Mouse (Mus musculus): ENCODE measurements at regions not wholly inside any gene's neighbourhood (a gene's known extent, or its start where the extent isn't known, plus 50 kb on each side); places are given as distances from the start of the nearest gene placed in this dataset.

GRCm38 (mm10) chr10:56453578-56454069 is 76.5 kb downstream of the Gja1 start:
- DNase-seq: no peak

- DNase-seq: no peak
These were observed 78.8 kb downstream of the Gja1 start for GRCm38 (mm10) chr10:56455867-56456468.

- peak in 1 of 2 experiments; percentile 33 for DNase-seq
These were observed 91.4 kb downstream of the Gja1 start for GRCm38 (mm10) chr10:56468537-56468936.

GRCm38 (mm10) chr10:56468993-56469712 is 92.0 kb downstream of the Gja1 start:
- DNase-seq: peak; percentile 30 to 49

- DNase-seq: no peak
These were observed 92.8 kb downstream of the Gja1 start for GRCm38 (mm10) chr10:56469895-56470294.

- DNase-seq: no peak
These were observed 97.8 kb downstream of the Gja1 start for GRCm38 (mm10) chr10:56474951-56475350.

- no peak for DNase-seq
These were observed 105.1 kb downstream of the Gja1 start for GRCm38 (mm10) chr10:56482156-56482716.

GRCm38 (mm10) chr10:56484931-56485330 is 107.8 kb downstream of the Gja1 start:
- DNase-seq: no peak

GRCm38 (mm10) chr10:56485746-56486145 is 108.6 kb downstream of the Gja1 start:
- DNase-seq: no peak

- DNase-seq: no peak
These were observed 109.5 kb downstream of the Gja1 start for GRCm38 (mm10) chr10:56486584-56486983.

GRCm38 (mm10) chr10:56493461-56493860 is 116.3 kb downstream of the Gja1 start:
- DNase-seq: no peak

- no peak for DNase-seq
These were observed 118.2 kb downstream of the Gja1 start for GRCm38 (mm10) chr10:56495352-56495751.

GRCm38 (mm10) chr10:56519041-56519440 is 141.9 kb downstream of the Gja1 start:
- DNase-seq: no peak

- no peak for DNase-seq
These were observed 148.7 kb downstream of the Gja1 start for GRCm38 (mm10) chr10:56525791-56526190.

- DNase-seq: no peak
These were observed 160.0 kb downstream of the Gja1 start for GRCm38 (mm10) chr10:56537091-56537490.

- DNase-seq: no peak
These were observed 162.8 kb downstream of the Gja1 start for GRCm38 (mm10) chr10:56539827-56540511.

GRCm38 (mm10) chr10:56542106-56542505 is 165.0 kb downstream of the Gja1 start:
- DNase-seq: no peak

- no peak for DNase-seq
These were observed 168.9 kb downstream of the Gja1 start for GRCm38 (mm10) chr10:56545989-56546388.

GRCm38 (mm10) chr10:56546824-56547223 is 169.7 kb downstream of the Gja1 start:
- no peak for DNase-seq

GRCm38 (mm10) chr10:56547825-56548224 is 170.7 kb downstream of the Gja1 start:
- DNase-seq: no peak

GRCm38 (mm10) chr10:56566836-56567442 is 189.8 kb downstream of the Gja1 start:
- DNase-seq: no peak

- no peak for DNase-seq
These were observed 204.9 kb downstream of the Gja1 start for GRCm38 (mm10) chr10:56582065-56582464.

- no peak for DNase-seq
These were observed 210.1 kb downstream of the Gja1 start for GRCm38 (mm10) chr10:56587205-56587604.

Data from kidney, postnatal 25 days (tissue).